Mouse (Mus musculus) adrenal gland, postnatal 25 days (tissue): ENCODE data around the gene Lancl3. TPM values are rescaled to one million over a fixed set of nuclear protein-coding genes. Genes with fewer than 3 reads are reported as not detected.
"Not testable (repeated sequence)": the region's sequence is repeated elsewhere in the genome, so short reads cannot be mapped to it uniquely, and the experiment has no call there.

ENCODE experiments used
- DNase-seq: peaks from one replicate; pipeline ENCODE4 v3.0.0; 2021; ENCODE audit warnings: mixed read lengths
- total RNA-seq: library from RNA; stranded (reverse); gene quantifications from 2 replicates; pipeline ENCODE4 v1.2.3, GENCODE M21; 2021

The Lancl3 gene
- total RNA-seq, 1 experiment from 2014 or later = 1.8 TPM

GRCm38 (mm10) chrX:9259267-9259666 lies 59.6 kb downstream of the Lancl3 start:
- no peak for DNase-seq

- no peak for DNase-seq
Observed at GRCm38 (mm10) chrX:9271112-9271511, 71.4 kb downstream of the Lancl3 start.

- DNase-seq = no peak
Observed at GRCm38 (mm10) chrX:9271947-9272459, 72.3 kb downstream of the Lancl3 start.

GRCm38 (mm10) chrX:9272460-9273361 lies 73.0 kb downstream of the Lancl3 start, which contains the start of gene Xk:
Gene Xk (plus strand): TSS chrX:9272756.
- DNase-seq = peak; percentile 58

- DNase-seq = no peak
Observed at GRCm38 (mm10) chrX:9273377-9274002, 73.8 kb downstream of the Lancl3 start.

GRCm38 (mm10) chrX:9274321-9274720 lies 74.6 kb downstream of the Lancl3 start:
- no peak for DNase-seq

GRCm38 (mm10) chrX:9283464-9283863 lies 83.8 kb downstream of the Lancl3 start, which contains the start of gene H2al1m:
Gene H2al1m (plus strand): TSS chrX:9283764.
- not testable (repeated sequence) for DNase-seq

GRCm38 (mm10) chrX:9293140-9293829 lies 93.6 kb downstream of the Lancl3 start:
- not testable (repeated sequence) for DNase-seq

- DNase-seq = no peak
Observed at GRCm38 (mm10) chrX:9298413-9298864, 98.7 kb downstream of the Lancl3 start.

- DNase-seq = no peak
Observed at GRCm38 (mm10) chrX:9302791-9303190, 103.1 kb downstream of the Lancl3 start.

GRCm38 (mm10) chrX:9303455-9303854 lies 103.8 kb downstream of the Lancl3 start:
- DNase-seq = no peak

GRCm38 (mm10) chrX:9316457-9316856 lies 116.8 kb downstream of the Lancl3 start:
- DNase-seq = not testable (repeated sequence)

Other genes with a start within 250 kb of the Lancl3 start
- not detected in 2 replicates for gene Fthl17b, start 236.9 kb upstream of the Lancl3 start, total RNA-seq
- gene Fthl17c, start 223.3 kb upstream of the Lancl3 start, total RNA-seq = not detected in 2 replicates
- not detected in 2 replicates for gene Fthl17d, start 213.1 kb upstream of the Lancl3 start, total RNA-seq
- not detected in 2 replicates for gene Fthl17e, start 166.4 kb upstream of the Lancl3 start, total RNA-seq
- not detected in 2 replicates for gene Fthl17f, start 136.9 kb upstream of the Lancl3 start, total RNA-seq
- gene 4930402K13Rik, start 95.3 kb upstream of the Lancl3 start, total RNA-seq = not detected in 2 replicates
- gene Gm14862, start 57.0 kb downstream of the Lancl3 start, total RNA-seq = not detected in 2 replicates
- gene Xk, start 72.9 kb downstream of the Lancl3 start, total RNA-seq = 1.5 and 2.0 TPM in 2 replicates
- gene H2al1m, start 83.9 kb downstream of the Lancl3 start, total RNA-seq = not detected in 2 replicates
- not detected in 2 replicates for gene H2al1k, start 150.7 kb downstream of the Lancl3 start, total RNA-seq